Mouse (Mus musculus) MEL (cell line): ENCODE results near the gene Gm20388.

Experiments
- POLR2A ChIP-seq, 2 experiments: IDR thresholded peaks; 2 replicates each; pipeline ENCODE4 v1.6.1; 2011 to 2012; ENCODE audit warnings: low read length in 2 of 2, mild to moderate bottlenecking in 2 of 2, control low read depth in 1 of 2, improper control_type of control experiment in 1 of 2, low read depth in 1 of 2, moderate library complexity in 1 of 2; ENCODE audit not compliant: control insufficient read depth in 1 of 2, insufficient read depth in 1 of 2, poor library complexity in 1 of 2
- ZC3H11A ChIP-seq: IDR thresholded peaks from 2 replicates; pipeline ENCODE4 v1.6.1; 2012; ENCODE audit warnings: low read depth, mild to moderate bottlenecking, inconsistent platforms, low read length, improper control_type of control experiment

DNA sequence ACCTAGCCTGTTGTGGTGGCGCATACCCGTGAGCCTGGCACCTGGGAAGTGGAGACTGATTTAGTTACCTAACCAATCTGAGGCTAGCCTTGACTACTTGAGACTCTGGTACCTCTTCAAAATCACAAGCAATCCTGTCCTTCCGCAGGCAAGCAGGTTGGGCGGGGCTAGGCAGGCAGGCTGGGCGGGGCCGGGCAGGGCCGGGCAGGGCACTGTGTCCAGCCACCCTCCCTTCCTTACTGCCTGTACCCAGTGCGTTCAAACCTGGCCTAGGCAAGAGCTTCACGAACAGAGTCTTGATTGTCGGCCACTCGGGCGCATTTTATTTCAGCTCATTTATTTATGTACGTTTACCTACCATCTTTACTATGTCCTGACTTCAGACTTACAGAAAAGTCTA, 2949.2 kb downstream of the Gm20388 start:
- TF ChIP-seq ZC3H11A (no peak), POLR2A (IDR thresholded peaks at IDR 0.05; ENCODE audit: control insufficient read depth in 1 of 2, insufficient read depth in 1 of 2, low read depth in 1 of 2, low read length in 2 of 2, poor library complexity in 1 of 2) (no peak)
